Mouse (Mus musculus) myocyte (in vitro differentiated cells): Measurements from ENCODE around the gene Gigyf1. TPM values are rescaled to one million over a fixed set of nuclear protein-coding genes. Genes with fewer than 3 reads are reported as not detected.

Experiments
- H3K27me3 ChIP-seq: one replicate; pipeline ENCODE4 v1.6.1; 2011; ENCODE audit not compliant: control insufficient read depth, insufficient read depth, insufficient read length
- H3K36me3 ChIP-seq: one replicate; pipeline ENCODE4 v1.6.1; 2011; ENCODE audit not compliant: control insufficient read depth, insufficient read depth
- H3K4me2 ChIP-seq: one replicate; pipeline ENCODE4 v1.6.1; 2011; ENCODE audit warnings: low read depth, control low read depth
- H3K4me3 ChIP-seq: one replicate; pipeline ENCODE4 v1.5.1; 2011; ENCODE audit warnings: mild to moderate bottlenecking, control low read depth, moderate library complexity
- H3K79me2 ChIP-seq: one replicate; pipeline ENCODE4 v1.6.1; 2011; ENCODE audit not compliant: control insufficient read depth, insufficient read depth
- H3ac ChIP-seq: one replicate; pipeline ENCODE4 v1.6.1; 2011; ENCODE audit not compliant: control insufficient read depth, insufficient read length
- CEBPB ChIP-seq: IDR thresholded peaks from 2 replicates; pipeline ENCODE4 v1.6.1; 2011; ENCODE audit warnings: mild to moderate bottlenecking, moderate library complexity; ENCODE audit not compliant: poor library complexity, insufficient read depth, severe bottlenecking
- E2F4 ChIP-seq: IDR thresholded peaks from one replicate; pipeline ENCODE4 v1.6.1; 2011; ENCODE audit warnings: mild to moderate bottlenecking, control low read depth, moderate library complexity; ENCODE audit not compliant: insufficient read depth
- MAX ChIP-seq: IDR thresholded peaks from one replicate; pipeline ENCODE4 v1.6.1; 2011; ENCODE audit warnings: low read depth, mild to moderate bottlenecking, control low read depth
- MYOD1 ChIP-seq, 3 experiments: IDR thresholded peaks; one replicate each; pipeline ENCODE4 v1.6.1; 2011; ENCODE audit warnings: control low read depth in 2 of 3, low read depth in 2 of 3, mild to moderate bottlenecking in 2 of 3, moderate library complexity in 1 of 3; ENCODE audit not compliant: insufficient read length in 2 of 3, control insufficient read depth in 1 of 3
- MYOG ChIP-seq, 3 experiments: IDR thresholded peaks; one replicate each; pipeline ENCODE4 v1.6.1; 2011; ENCODE audit warnings: control low read depth in 2 of 3, low read depth in 2 of 3, mild to moderate bottlenecking in 2 of 3; ENCODE audit not compliant: insufficient read length in 2 of 3, control insufficient read depth in 1 of 3, insufficient read depth in 1 of 3
- POLR2A ChIP-seq: IDR thresholded peaks from one replicate; pipeline ENCODE4 v1.6.1; 2011; ENCODE audit warnings: low read depth, mild to moderate bottlenecking, control low read depth, moderate library complexity; ENCODE audit not compliant: insufficient read length
- POLR2AphosphoS2 ChIP-seq: IDR thresholded peaks from one replicate; pipeline ENCODE4 v1.6.1; 2011; ENCODE audit warnings: low read depth, control low read depth; ENCODE audit not compliant: insufficient read length
- REST ChIP-seq: IDR thresholded peaks from one replicate; pipeline ENCODE4 v1.6.1; 2011; ENCODE audit warnings: mild to moderate bottlenecking, control low read depth, moderate library complexity; ENCODE audit not compliant: insufficient read depth, insufficient read length
- SRF ChIP-seq: IDR thresholded peaks from one replicate; pipeline ENCODE4 v1.6.1; 2011; ENCODE audit warnings: low read depth; ENCODE audit not compliant: control insufficient read depth, insufficient read length
- TCF12 ChIP-seq: IDR thresholded peaks from one replicate; pipeline ENCODE4 v1.6.1; 2011; ENCODE audit warnings: mild to moderate bottlenecking, control low read depth; ENCODE audit not compliant: poor library complexity, insufficient read depth, severe bottlenecking
- TCF3 ChIP-seq: IDR thresholded peaks from one replicate; pipeline ENCODE4 v1.6.1; 2011; ENCODE audit warnings: low read depth, control low read depth; ENCODE audit not compliant: insufficient read length
- USF1 ChIP-seq: IDR thresholded peaks from one replicate; pipeline ENCODE4 v1.6.1; 2011; ENCODE audit warnings: low read depth, mild to moderate bottlenecking, control low read depth, moderate library complexity
- polyA plus RNA-seq: library from polyadenylated mRNA; unstranded; fragments of >200 nt; fragmentation: generic; extraction: Trizol; gene quantifications from one replicate; pipeline ENCODE4 v1.2.1, GENCODE M21; 2012; ENCODE audit warnings: missing spikeins

The Gigyf1 gene
- polyA plus RNA-seq, 1 experiment, result 9.6 TPM

- TF ChIP-seq POLR2AphosphoS2, result peak; percentile 32
- TF ChIP-seq MYOD1 (IDR thresholded peaks at IDR 0.05; ENCODE audit: control insufficient read depth in 1 of 3, insufficient read length in 2 of 3, low read depth in 2 of 3), result no peak
- Histone ChIP-seq H3K27me3 (no peaks in the 10 kb centered on the region), H3K36me3 (peaks cover 8% of the 10 kb centered on the region), H3K79me2 (peaks cover 4% of the 10 kb centered on the region), H3ac (no peak overlapping the region), H3K4me2 (no peak overlapping the region), H3K4me3 (no peak overlapping the region)
Observed at GRCm38 (mm10) chr5:137522711-137523110, 4.4 kb downstream of the Gigyf1 start.

DNA sequence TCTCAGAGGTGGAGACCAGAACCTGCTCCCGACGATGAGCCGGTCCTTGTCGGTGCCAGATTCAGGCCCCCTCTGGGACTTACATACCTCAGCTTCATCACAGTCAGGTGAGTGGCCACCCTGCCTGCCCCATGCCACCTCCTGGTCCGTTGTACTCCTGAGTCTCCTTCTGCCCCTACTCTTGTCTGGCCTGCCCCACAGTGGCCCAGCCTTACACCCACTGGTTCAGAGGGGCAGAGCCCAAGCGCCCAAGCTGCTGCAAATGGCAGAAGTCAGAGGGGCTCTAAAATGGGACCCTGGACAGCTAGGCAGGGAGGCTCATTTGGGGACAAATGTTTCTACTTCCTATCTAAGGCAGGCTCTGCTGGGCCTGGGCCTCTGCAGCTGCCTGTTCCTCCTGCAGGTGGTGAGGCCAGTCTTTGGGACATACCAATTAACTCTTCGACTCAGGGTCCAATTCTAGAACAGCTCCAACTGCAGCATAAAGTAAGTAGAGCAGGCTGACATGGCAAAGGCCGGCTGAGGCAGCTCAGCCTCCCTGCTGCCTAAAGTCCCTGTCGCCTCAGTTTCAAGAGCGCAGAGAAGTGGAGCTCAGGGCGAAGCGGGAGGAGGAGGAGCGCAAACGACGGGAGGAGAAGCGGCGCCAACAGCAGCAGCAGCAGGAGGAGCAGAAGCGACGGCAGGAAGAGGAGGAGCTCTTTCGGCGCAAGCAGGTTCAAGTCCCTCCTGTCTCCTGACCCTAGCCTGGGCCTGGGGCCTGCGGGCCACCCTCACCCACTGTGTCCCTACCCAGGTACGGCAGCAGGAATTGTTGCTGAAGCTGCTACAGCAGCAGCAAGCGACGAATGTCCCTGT lies 5.3 kb downstream of the Gigyf1 start:
- TF ChIP-seq TCF12 (no peak), POLR2AphosphoS2 (peak; percentile 68)
- Histone ChIP-seq H3K4me2 (no peak overlapping the region), H3K27me3 (no peaks in the 10 kb centered on the region), H3ac (no peak overlapping the region), H3K4me3 (no peak overlapping the region), H3K79me2 (peaks cover under 1% of the 10 kb centered on the region), H3K36me3 (peaks cover 5% of the 10 kb centered on the region)

DNA sequence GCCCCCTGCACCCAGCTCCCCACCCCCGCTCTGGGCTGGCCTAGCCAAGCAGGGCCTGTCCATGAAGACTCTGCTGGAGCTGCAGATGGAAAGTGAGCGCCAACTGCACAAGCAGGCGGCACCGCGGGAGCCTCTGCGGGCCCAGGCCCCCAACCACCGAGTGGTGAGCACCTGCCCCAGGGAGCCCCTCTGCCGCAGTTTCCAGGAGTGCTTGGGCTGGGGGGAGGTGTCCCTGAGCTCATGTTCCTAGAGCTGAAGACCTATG lies 5.8 kb downstream of the Gigyf1 start:
- no peaks in the 10 kb centered on the region for H3K27me3 ChIP-seq
- H3K79me2 ChIP-seq, result no peaks in the 10 kb centered on the region
- no peak for TF ChIP-seq TCF12
- no peak for TF ChIP-seq MAX
- TF ChIP-seq MYOD1 (IDR thresholded peaks at IDR 0.05; ENCODE audit: control insufficient read depth in 1 of 3, insufficient read length in 2 of 3, low read depth in 2 of 3), result no peak
- no peak for TF ChIP-seq REST
- no peak for TF ChIP-seq SRF
- peak; percentile 1 for TF ChIP-seq POLR2AphosphoS2
- H3K4me3 ChIP-seq, result no peak overlapping the region
- no peak overlapping the region for H3K4me2 ChIP-seq
- H3ac ChIP-seq, result no peak overlapping the region
- peaks cover 5% of the 10 kb centered on the region for H3K36me3 ChIP-seq

- TF ChIP-seq TCF12 (no peak), CEBPB (no peak), USF1 (no peak), MAX (no peak), REST (no peak), MYOD1 (IDR thresholded peaks at IDR 0.05; ENCODE audit: control insufficient read depth in 1 of 3, insufficient read length in 2 of 3, low read depth in 2 of 3) (no peak), TCF3 (no peak), E2F4 (no peak), POLR2A (peak; percentile 8), POLR2AphosphoS2 (peak; percentile 66), MYOG (IDR thresholded peaks at IDR 0.05; ENCODE audit: control insufficient read depth in 1 of 3, insufficient read depth in 1 of 3, insufficient read length in 2 of 3, low read depth in 2 of 3) (no peak), SRF (no peak)
- Histone ChIP-seq H3ac (no peak overlapping the region), H3K79me2 (peaks cover 1% of the 10 kb centered on the region), H3K27me3 (no peaks in the 10 kb centered on the region), H3K4me3 (no peak overlapping the region), H3K36me3 (peaks cover 5% of the 10 kb centered on the region), H3K4me2 (no peak overlapping the region)
Observed at GRCm38 (mm10) chr5:137524671-137525070, 6.3 kb downstream of the Gigyf1 start.

DNA sequence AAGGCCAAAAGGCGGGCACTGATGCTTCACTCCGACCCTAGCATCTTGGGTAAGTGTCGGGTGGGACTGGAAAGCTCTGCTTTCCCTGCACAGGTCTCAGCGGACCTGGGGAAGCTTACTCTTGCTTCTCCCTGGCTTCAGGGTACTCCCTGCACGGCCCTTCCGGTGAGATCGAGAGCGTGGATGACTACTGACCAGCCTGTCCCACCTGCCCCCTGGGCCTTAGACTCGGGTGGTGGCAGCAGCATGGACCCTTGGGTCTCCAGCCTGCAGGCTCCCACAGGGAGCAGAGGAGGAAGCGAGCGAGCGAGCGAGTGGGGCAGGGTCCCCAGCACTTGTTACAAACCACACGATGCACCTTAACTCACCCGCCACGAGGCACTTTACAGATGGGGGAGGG lies 7.2 kb downstream of the Gigyf1 start:
- no peak for TF ChIP-seq SRF
- no peak for TF ChIP-seq USF1
- TF ChIP-seq TCF3, result no peak
- peak; percentile 44 for TF ChIP-seq POLR2AphosphoS2
- no peak for TF ChIP-seq TCF12
- no peak overlapping the region for H3ac ChIP-seq
- no peak overlapping the region for H3K4me2 ChIP-seq
- peaks cover 9% of the 10 kb centered on the region for H3K79me2 ChIP-seq
- H3K4me3 ChIP-seq, result no peak overlapping the region
- H3K27me3 ChIP-seq, result no peaks in the 10 kb centered on the region
- peaks cover 5% of the 10 kb centered on the region for H3K36me3 ChIP-seq
